Mouse (Mus musculus) testis, postnatal 14 days (tissue): ENCODE measurements at regions not wholly inside any gene's neighbourhood (a gene's known extent, or its start where the extent isn't known, plus 50 kb on each side); places are given as distances from the start of the nearest gene placed in this dataset.

ENCODE experiments used
- DNase-seq: peaks from one replicate; pipeline ENCODE4 v3.0.0; 2021; ENCODE audit warnings: low spot score

GRCm38 (mm10) chr1:6928658-6929057 lies 2121.0 kb downstream of the Gm37988 start:
- DNase-seq, result no peak

GRCm38 (mm10) chr1:6931876-6932275 lies 2124.2 kb downstream of the Gm37988 start:
- DNase-seq, result peak; percentile 38

GRCm38 (mm10) chr1:6969838-6970237 lies 2162.1 kb downstream of the Gm37988 start:
- no peak for DNase-seq

- no peak for DNase-seq
These were observed 2166.1 kb downstream of the Gm37988 start for GRCm38 (mm10) chr1:6973749-6974327.

GRCm38 (mm10) chr1:6979626-6980025 lies 2171.9 kb downstream of the Gm37988 start:
- no peak for DNase-seq

GRCm38 (mm10) chr1:6984226-6984625 lies 2176.5 kb downstream of the Gm37988 start:
- DNase-seq, result no peak

GRCm38 (mm10) chr1:6997611-6998010 lies 2189.9 kb downstream of the Gm37988 start:
- no peak for DNase-seq

- DNase-seq, result peak; percentile 5
These were observed 2202.5 kb downstream of the Gm37988 start for GRCm38 (mm10) chr1:7010184-7010583.
